Mouse (Mus musculus) embryonic facial prominence, embryonic 10.5 days (tissue): ENCODE measurements at regions not wholly inside any gene's neighbourhood (a gene's known extent, or its start where the extent isn't known, plus 50 kb on each side); places are given as distances from the start of the nearest gene placed in this dataset.
A peak's percentile ranks its signal among the peaks of the same experiment; 100 is the strongest.
"Not testable (repeated sequence)": the region's sequence is repeated elsewhere in the genome, so short reads cannot be mapped to it uniquely, and the experiment has no call there.

Source experiments
- DNase-seq: peaks from one replicate; pipeline ENCODE4 v3.0.0-alpha.2; 2017; ENCODE audit warnings: low spot score
- H3K27ac ChIP-seq: fragments of 300-500 bp; sonication (generic); replicated peaks from 2 replicates; pipeline ENCODE4 v1.5.1; 2016; ENCODE audit warnings: mild to moderate bottlenecking
- H3K27me3 ChIP-seq: fragments of 300-500 bp; sonication (generic); replicated peaks from 2 replicates; pipeline ENCODE4 v1.6.1; 2016; ENCODE audit warnings: low read depth, mild to moderate bottlenecking; ENCODE audit not compliant: poor library complexity, severe bottlenecking
- H3K36me3 ChIP-seq: fragments of 300-500 bp; sonication (generic); replicated peaks from 2 replicates; pipeline ENCODE4 v1.6.1; 2016; ENCODE audit warnings: mild to moderate bottlenecking, moderate library complexity
- H3K4me1 ChIP-seq: fragments of 300-500 bp; sonication (generic); 2 replicates; pipeline ENCODE4 v1.6.1; 2016
- H3K4me3 ChIP-seq: fragments of 300-500 bp; sonication (generic); 2 replicates; pipeline ENCODE4 v1.5.1; 2016; ENCODE audit warnings: mild to moderate bottlenecking, moderate library complexity
- H3K9me3 ChIP-seq: fragments of 300-500 bp; sonication (generic); 2 replicates; pipeline ENCODE4 v1.6.1; 2016; ENCODE audit warnings: mild to moderate bottlenecking
- WGBS: fragments of 180-500 bp; shearing (Covaris S2); methylation state at CpG from one replicate; pipeline ENCODE4 v1.1.7; 2016; 5-methylcytosine and 5-hydroxymethylcytosine counted together

DNA sequence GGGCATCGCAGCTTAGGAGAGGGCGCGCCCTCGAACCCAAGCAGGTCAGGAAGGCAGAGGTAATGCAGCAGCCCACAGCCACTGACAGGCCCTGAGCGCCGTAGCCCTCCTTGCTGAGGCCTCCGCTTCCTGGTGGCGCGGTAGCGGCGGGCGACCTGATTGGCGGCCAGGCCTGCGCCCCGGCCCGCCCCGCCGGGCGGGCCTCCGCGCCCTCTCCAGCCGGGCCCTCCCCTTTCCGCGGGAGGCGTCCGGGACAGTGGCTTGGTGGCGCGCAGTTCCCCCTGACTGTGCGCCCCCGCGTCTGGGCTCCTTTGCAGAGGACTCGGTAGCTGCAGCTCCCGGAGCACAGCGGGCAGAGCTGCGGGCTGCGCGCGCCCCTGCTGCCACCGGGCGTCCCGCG, 242.1 kb downstream of the Gm21863 start:
- Histone ChIP-seq H3K27ac (peak overlapping the region; percentile 73; the same call in 1 of the 2 replicates), H3K9me3 (peaks cover 12% of the 10 kb centered on the region), H3K4me3 (peak overlapping the region; percentile 64)
- 0% methylated on average over 42 of the region's 42 CpGs for WGBS
- DNase-seq, result peak; percentile 80
- not testable (repeated sequence) for H3K4me1 ChIP-seq, H3K27me3 ChIP-seq, H3K36me3 ChIP-seq

DNA sequence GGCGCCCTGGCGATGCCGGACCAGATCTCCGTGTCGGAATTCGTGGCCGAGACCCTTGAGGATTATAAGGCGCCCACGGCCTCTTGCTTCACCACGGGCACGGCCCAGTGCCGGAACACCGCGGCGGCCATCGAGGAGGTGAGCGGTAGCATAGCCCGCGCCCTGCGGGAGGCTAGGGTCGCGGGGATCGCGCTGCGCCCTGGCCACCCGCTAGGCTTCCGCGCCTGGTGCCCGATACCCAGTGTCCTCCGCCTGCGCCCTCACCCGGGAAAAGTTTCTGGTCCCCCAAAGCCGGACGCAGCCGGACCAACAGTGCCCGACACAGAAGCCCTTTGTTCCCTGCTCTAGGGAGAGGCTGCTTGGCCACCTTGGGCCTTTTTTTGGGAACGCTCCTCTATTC, 242.6 kb downstream of the Gm21863 start:
- DNase-seq, result peak; percentile 33
- Histone ChIP-seq H3K27ac (peak overlapping the region; percentile 82), H3K4me3 (peak overlapping the region; percentile 64), H3K9me3 (peaks cover 14% of the 10 kb centered on the region)
- H3K27me3 ChIP-seq, H3K4me1 ChIP-seq, H3K36me3 ChIP-seq: not testable (repeated sequence)
- 1% methylated on average over 37 of the region's 37 CpGs for WGBS

DNA sequence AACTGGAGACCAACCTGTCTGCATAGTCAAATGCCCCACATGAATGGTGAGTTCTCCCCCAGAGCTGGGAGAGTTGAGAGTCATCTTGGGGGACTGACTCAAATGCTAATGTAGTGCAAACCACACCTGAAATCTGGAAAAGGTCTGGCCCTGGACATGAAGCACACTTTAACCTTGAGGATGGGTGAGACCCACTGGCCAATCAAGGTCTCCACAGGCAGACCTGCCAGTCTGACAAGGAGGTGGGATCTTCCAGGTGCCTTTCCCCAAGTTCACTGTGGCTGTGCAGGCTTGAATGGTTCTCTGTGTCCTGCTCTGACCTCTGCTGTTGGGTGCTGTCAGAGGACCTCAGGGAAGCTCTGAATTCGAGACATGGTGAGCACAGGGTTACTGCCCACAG, 269.6 kb downstream of the Gm21863 start:
- H3K27ac ChIP-seq, H3K27me3 ChIP-seq, H3K4me1 ChIP-seq, H3K4me3 ChIP-seq, DNase-seq: not testable (repeated sequence)
- peaks cover 57% of the 10 kb centered on the region for H3K36me3 ChIP-seq
- 85% methylated on average over 1 of the region's 1 CpGs for WGBS
- H3K9me3 ChIP-seq, result peaks cover 54% of the 10 kb centered on the region

DNA sequence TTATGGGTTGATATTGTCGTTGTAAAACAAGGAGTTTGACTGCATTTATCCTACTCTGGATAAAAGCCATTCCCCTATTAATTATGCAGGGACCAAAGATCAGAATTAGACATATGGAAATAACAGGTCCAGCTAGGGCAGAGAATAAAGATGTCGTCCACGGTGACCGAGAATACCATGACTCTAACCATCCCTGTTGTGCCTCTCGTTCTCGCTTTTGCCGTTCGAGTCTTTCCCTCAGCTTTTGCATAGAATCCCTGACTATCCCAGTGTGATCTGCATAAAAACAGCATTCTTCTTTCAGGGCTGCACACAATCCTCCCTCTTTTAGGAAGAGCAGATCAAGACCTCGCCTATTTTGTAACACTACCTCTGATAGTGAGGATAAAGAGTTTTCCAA, 272.5 kb downstream of the Gm21863 start:
- H3K4me3 ChIP-seq, H3K27ac ChIP-seq, H3K4me1 ChIP-seq: not testable (repeated sequence)
- WGBS, result 78% methylated on average over 9 of the region's 9 CpGs
- Histone ChIP-seq H3K9me3 (peaks cover 74% of the 10 kb centered on the region), H3K36me3 (peaks cover 71% of the 10 kb centered on the region), H3K27me3 (peaks cover 29% of the 10 kb centered on the region)
- DNase-seq, result peak; percentile 7

DNA sequence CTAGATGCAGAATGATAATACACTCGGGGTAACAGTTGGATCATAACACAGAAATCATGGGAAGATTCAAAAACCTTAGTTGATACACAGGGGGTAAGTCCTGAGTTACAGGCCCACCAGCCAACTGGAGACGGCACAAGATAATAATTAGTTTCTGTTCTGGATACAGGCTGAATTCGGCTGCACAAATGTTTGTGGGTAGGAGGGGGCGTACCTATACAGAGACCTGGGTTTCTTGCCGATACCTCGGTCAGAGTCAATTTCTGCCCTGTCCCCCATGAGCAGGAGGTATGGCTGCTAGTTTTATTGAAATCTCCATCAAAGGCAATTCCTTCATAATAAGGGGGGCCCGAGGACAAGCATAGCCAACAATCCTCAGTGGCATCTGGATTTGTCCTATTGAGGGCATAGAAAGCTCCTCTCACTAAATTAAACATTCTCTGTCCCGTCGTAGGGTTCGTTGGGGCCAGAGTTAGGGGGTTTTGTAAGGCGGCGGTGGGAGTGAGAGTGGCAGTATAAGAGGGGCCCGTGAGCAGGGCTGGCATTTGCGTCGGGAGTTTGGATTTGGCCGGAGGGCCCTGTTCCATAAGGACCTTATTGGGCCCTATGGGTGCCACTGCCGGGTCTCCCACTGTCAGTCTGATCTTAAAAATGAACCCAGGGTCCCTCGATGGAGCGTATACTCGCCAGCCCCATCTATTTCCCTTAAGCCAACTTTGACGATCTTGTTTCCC, 273.3 kb downstream of the Gm21863 start:
- H3K4me3 ChIP-seq, H3K4me1 ChIP-seq, H3K27ac ChIP-seq: not testable (repeated sequence)
- WGBS, result 73% methylated on average over 21 of the region's 21 CpGs
- Histone ChIP-seq H3K9me3 (peaks cover 77% of the 10 kb centered on the region), H3K36me3 (peaks cover 75% of the 10 kb centered on the region), H3K27me3 (peaks cover 37% of the 10 kb centered on the region)
- peak; percentile 9 for DNase-seq

DNA sequence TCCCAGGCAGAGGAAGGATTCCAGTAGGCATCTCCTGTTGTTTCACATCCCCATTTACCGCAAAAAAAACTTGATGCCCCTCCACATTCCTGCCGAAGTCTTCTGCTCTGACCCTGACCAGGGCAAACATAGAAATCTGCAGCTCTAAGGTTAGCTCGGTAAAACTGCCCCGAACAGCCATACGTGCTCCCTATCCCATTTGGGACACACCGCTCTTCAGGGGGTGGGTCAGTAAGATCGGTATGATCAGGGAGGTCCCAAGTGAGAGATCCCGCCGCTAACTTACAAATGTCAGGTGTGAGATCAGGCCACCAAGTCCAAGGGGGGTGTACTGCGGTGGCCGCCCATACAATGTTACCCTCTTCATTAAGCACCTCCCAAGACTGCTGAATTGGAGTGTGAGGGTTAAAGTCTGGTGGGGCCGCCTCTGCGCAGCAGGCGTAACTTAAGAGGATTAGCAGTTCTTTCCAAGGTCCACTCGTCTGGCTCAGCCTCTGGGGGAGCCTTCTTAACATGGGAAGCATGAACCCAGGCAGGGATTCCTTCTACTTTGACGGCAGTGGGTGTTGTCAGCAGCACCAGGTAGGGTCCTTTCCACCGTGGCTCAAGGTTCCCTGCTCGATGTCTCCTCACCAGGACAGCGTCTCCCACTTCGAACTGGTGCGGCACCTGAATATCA, 274.2 kb downstream of the Gm21863 start:
- H3K9me3 ChIP-seq, result peaks cover 83% of the 10 kb centered on the region
- not testable (repeated sequence) for H3K4me3 ChIP-seq, H3K4me1 ChIP-seq, H3K27ac ChIP-seq
- WGBS, result 67% methylated on average over 21 of the region's 21 CpGs
- peak; percentile 12 for DNase-seq
- H3K36me3 ChIP-seq, result peaks cover 77% of the 10 kb centered on the region
- H3K27me3 ChIP-seq, result peaks cover 46% of the 10 kb centered on the region

DNA sequence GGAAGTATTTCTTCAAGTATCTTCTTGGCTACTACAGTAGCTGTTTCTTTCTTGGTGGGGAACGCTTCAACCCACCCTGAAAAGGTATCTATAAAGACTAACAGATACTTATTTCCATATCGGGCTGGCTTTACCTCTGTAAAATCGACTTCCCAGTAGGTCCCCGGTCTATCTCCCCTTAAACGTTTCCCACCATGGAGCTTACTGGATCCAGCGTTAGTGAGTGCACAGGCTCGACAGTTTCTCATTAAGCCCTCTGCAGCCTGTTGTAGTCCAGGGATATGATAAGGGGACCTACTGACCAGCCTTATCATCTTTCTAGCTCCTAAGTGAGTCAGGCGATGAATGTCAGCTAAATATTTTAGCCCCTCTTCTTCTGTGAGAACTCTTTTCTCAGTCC, 275.1 kb downstream of the Gm21863 start:
- peaks cover 85% of the 10 kb centered on the region for H3K9me3 ChIP-seq
- DNase-seq, result peak; percentile 7
- not testable (repeated sequence) for H3K27ac ChIP-seq, H3K4me3 ChIP-seq, H3K4me1 ChIP-seq
- H3K27me3 ChIP-seq, result peaks cover 54% of the 10 kb centered on the region
- 81% methylated on average over 8 of the region's 8 CpGs for WGBS
- peaks cover 76% of the 10 kb centered on the region for H3K36me3 ChIP-seq

DNA sequence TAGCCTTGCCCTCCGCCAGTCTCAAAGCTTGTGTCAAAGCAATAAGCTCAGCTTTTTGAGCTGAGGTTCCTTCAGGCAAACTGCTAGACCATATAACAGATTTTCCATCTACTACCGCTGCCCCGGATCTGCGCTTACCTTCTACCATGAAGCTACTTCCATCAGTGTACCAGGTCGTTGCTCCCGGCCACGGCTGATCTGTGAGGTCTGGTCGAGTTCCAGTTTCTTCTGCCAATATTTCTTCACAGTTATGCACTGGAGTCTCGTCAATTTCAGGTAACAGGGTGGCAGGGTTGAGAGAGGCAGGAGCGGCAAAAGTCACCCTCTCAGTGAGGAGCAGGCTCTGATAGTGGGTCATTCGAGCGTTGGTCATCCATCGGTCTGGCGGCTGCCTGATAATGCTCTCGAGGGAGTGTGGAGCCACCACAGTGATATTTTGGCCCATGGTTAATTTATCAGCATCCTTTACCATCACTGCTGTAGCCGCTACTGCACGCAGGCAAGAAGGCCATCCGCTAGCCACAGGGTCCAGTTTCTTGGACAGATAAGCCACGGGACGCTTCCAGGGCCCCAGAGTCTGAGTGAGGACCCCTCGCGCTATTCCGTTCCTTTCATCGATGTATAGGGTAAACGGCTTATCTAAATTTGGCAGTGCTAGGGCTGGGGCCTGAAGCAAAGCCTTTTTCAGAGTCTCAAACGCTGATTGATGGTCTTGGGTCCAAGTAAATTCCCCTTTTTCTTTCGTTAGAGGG, 276.0 kb downstream of the Gm21863 start:
- H3K27me3 ChIP-seq, result peaks cover 54% of the 10 kb centered on the region
- H3K27ac ChIP-seq, result no peak overlapping the region
- WGBS, result 70% methylated on average over 27 of the region's 27 CpGs
- peaks cover 73% of the 10 kb centered on the region for H3K36me3 ChIP-seq
- no peaks in the 10 kb centered on the region for H3K4me1 ChIP-seq
- H3K4me3 ChIP-seq, result no peak overlapping the region
- peaks cover 82% of the 10 kb centered on the region for H3K9me3 ChIP-seq
- DNase-seq, result peak; percentile 21

DNA sequence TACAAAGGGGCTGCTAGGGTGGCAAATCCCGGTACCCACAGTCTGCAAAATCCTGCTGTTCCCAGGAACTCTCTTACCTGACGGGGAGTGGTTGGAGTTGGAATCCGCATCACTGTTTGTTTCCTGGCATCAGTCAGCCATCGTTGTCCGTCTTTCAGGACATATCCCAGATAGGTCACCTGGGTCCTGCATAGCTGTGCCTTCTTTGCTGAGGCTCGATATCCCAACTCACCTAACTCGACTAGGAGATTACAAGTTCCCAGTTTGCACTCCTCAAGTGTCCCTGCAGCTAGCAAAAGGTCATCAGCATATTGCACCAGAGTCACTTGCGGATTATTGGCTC, 276.6 kb downstream of the Gm21863 start:
- Histone ChIP-seq H3K9me3 (peaks cover 85% of the 10 kb centered on the region), H3K4me1 (no peaks in the 10 kb centered on the region), H3K27me3 (peaks cover 54% of the 10 kb centered on the region), H3K27ac (no peak overlapping the region), H3K4me3 (no peak overlapping the region), H3K36me3 (peaks cover 73% of the 10 kb centered on the region)
- 68% methylated on average over 8 of the region's 8 CpGs for WGBS
- DNase-seq, result peak; percentile 16

DNA sequence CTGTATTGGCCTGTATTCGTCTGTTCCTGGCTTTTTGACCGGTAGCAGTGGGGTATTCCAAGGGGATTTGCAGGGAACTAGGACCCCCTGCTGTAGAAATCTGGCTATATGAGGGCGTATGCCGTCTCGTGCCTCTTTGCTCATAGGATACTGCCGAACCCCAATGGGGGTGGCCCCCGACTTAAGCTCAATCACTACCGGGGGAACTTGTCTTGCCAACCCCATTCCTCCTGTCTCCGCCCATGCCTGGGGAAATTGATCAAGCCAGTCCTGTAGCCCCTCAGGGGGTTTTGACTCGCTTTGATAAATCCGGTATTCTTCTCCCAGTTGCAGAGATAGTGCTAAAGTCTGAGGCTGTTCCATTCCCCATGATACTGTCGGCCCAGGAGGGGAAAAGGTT, 277.2 kb downstream of the Gm21863 start:
- H3K27ac ChIP-seq, result no peak overlapping the region
- peaks cover 73% of the 10 kb centered on the region for H3K36me3 ChIP-seq
- peak; percentile 25 for DNase-seq
- peaks cover 86% of the 10 kb centered on the region for H3K9me3 ChIP-seq
- WGBS, result 70% methylated on average over 12 of the region's 12 CpGs
- no peaks in the 10 kb centered on the region for H3K4me1 ChIP-seq
- H3K27me3 ChIP-seq, result peaks cover 54% of the 10 kb centered on the region
- no peak overlapping the region for H3K4me3 ChIP-seq

DNA sequence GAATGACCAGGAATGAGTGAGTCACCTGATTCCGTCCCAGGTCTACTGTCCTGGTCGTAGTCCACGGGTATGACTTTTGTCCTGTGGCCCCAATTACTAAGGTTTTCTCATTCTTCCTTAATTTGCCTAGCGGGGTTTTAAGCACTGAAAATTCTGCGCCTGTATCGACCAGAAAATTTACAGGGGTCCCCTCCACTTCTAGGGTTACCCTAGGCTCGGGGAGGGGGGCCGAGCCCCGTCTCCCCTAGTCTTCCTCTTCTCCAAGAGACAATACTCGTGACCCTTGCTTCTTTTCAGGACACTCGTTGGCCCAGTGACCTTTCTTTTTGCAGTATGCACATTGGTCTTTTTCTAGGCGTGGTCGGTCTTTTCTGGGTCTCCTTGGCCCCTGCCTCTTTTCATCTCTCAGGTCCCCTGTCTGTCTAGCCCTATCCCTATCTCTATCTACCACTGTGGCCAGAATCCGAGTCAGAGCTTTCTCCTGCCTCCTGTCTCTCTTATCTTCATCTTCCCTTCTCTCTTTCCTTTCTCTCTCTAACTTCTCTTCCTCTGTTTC, 277.8 kb downstream of the Gm21863 start:
- Histone ChIP-seq H3K27me3 (peaks cover 54% of the 10 kb centered on the region), H3K4me1 (no peaks in the 10 kb centered on the region), H3K9me3 (peaks cover 80% of the 10 kb centered on the region), H3K36me3 (peaks cover 68% of the 10 kb centered on the region), H3K4me3 (no peak overlapping the region), H3K27ac (no peak overlapping the region)
- WGBS, result 68% methylated on average over 14 of the region's 14 CpGs
- DNase-seq, result peak; percentile 13

DNA sequence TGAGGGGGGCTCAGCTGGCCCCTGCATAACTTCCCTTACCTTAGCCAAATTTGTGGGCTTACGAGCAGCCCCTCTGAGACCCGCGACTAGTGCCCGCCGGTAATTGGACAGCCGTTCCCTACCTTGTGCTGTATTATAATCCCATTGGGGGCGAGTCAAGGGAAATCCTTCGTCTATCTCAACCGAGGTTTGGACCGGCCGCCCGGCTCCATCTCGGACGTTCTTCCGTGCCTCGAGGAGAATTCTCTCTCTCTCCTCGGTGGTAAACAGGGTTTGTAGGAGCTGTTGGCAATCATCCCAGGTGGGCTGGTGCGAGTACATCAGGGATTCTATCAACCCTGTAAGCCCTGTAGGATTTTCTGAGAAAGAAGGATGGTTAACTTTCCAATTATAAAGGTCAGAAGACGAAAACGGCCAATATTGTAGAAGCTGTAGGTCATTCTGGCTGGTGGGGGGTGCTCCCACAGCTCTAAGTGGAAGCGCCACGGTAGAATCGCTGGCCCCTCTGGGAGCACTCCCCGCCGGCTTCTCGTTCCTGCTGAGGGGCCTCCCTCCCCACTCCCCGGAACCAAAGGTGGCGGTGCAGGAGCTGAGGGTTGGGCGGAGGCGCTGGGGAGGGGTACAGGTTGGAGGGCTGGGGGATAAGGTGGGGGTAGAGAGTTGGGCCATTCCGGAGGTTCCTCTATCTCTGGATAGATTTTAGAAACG, 278.6 kb downstream of the Gm21863 start:
- WGBS, result 66% methylated on average over 32 of the region's 32 CpGs
- Histone ChIP-seq H3K27ac (no peak overlapping the region), H3K4me3 (no peak overlapping the region), H3K27me3 (peaks cover 54% of the 10 kb centered on the region), H3K4me1 (no peaks in the 10 kb centered on the region), H3K9me3 (peaks cover 73% of the 10 kb centered on the region), H3K36me3 (peaks cover 59% of the 10 kb centered on the region)
- DNase-seq, result peak; percentile 22
